24 mouse cellular contexts compared by ENCODE assay signal in genomic region chr17:43097101-43097688, GRCm38 (mm10).
DNase-seq lines count a peak whose midpoint lies in the region; ATAC-seq and TF ChIP-seq lines count a peak whose summit lies in the region.
"Had no signal": no experiment of that assay in that cellular context is flagged by ENCODE, and none has a peak within 500 bp of the region (broad histone marks: within the 10 kb centered on the region; RNA-seq: fewer than 3 reads in every experiment).

No protein-coding gene starts in this region.

- peak; percentile 51 for DNase-seq in kidney, adult 11 months
- no peak for DNase-seq in kidney, postnatal 4 days
- DNase-seq in gastrocnemius, adult 2 months: no peak
- no peak for DNase-seq in testis, postnatal 14 days (ENCODE audit: low spot score)
- DNase-seq: adrenal gland, adult 2 months; adrenal gland, postnatal 14 days; cerebellum, adult 11 months; cerebellum, adult 2 months; cerebellum, adult 9-11 months; cerebellum, postnatal 25 days; gastrocnemius, postnatal 10 days; gastrocnemius, postnatal 36 days had no signal

- no peak overlapping the region for H3K4me2 ChIP-seq in kidney, embryonic 15.5 days
- no peak overlapping the region for H3K4me2 ChIP-seq in kidney, embryonic 14.5 days (replicated peaks; ENCODE audit: low read depth, low read length)
- H3K4me2 ChIP-seq in intestine, embryonic 16.5 days (ENCODE audit: low read depth, low read length): no peak overlapping the region
- H3K4me2 ChIP-seq: embryonic facial prominence, embryonic 12.5 days; embryonic facial prominence, embryonic 15.5 days; forebrain, embryonic 12.5 days; forebrain, embryonic 15.5 days; heart, embryonic 11.5 days; hindbrain, embryonic 13.5 days had no signal

- no peak for TF ChIP-seq CTCF in gastrocnemius, adult 2 months (IDR thresholded peaks at IDR 0.05)

- no peaks in the 10 kb centered on the region; the same call in 1 of the 2 replicates for H3K9me3 ChIP-seq in kidney, embryonic 15.5 days (replicated peaks)
- no peaks in the 10 kb centered on the region; the same call in 1 of the 2 replicates for H3K9me3 ChIP-seq in kidney, embryonic 14.5 days (ENCODE audit: control insufficient read depth, low read length)
- no peaks in the 10 kb centered on the region for H3K9me3 ChIP-seq in intestine, embryonic 16.5 days (ENCODE audit: control insufficient read depth, low read length)
- H3K9me3 ChIP-seq: embryonic facial prominence, embryonic 12.5 days; embryonic facial prominence, embryonic 15.5 days; forebrain, embryonic 12.5 days; forebrain, embryonic 15.5 days; hindbrain, embryonic 10.5 days; hindbrain, embryonic 13.5 days had no signal

- intact Hi-C loops in gastrocnemius, adult 2 months (cut with DNase I): no loop called here

- no peaks in the 10 kb centered on the region for H3K27me3 ChIP-seq in kidney, embryonic 15.5 days
- no peaks in the 10 kb centered on the region for H3K27me3 ChIP-seq in kidney, embryonic 14.5 days (ENCODE audit: control insufficient read depth, insufficient read depth, low read length)
- H3K27me3 ChIP-seq in intestine, embryonic 16.5 days (replicated peaks; ENCODE audit: control insufficient read depth, insufficient read depth, low read length): no peaks in the 10 kb centered on the region
- H3K27me3 ChIP-seq: embryonic facial prominence, embryonic 12.5 days; embryonic facial prominence, embryonic 15.5 days; forebrain, embryonic 12.5 days; forebrain, embryonic 15.5 days; hindbrain, embryonic 13.5 days had no signal

- 0 out of 2 replicates have a peak overlapping the region, but pooled peaks have one; percentile 13 for H3K27ac ChIP-seq in kidney, embryonic 15.5 days
- no peak overlapping the region for H3K27ac ChIP-seq in kidney, embryonic 14.5 days (ENCODE audit: low read depth, low read length)
- no peak overlapping the region for H3K27ac ChIP-seq in intestine, embryonic 16.5 days (ENCODE audit: low read length)
- H3K27ac ChIP-seq in gastrocnemius, adult 2 months: no peak overlapping the region
- H3K27ac ChIP-seq: embryonic facial prominence, embryonic 12.5 days; embryonic facial prominence, embryonic 15.5 days; forebrain, embryonic 12.5 days; forebrain, embryonic 15.5 days; hindbrain, embryonic 10.5 days; hindbrain, embryonic 13.5 days had no signal

- H3K4me1 ChIP-seq in kidney, embryonic 15.5 days: peaks cover 6% of the 10 kb centered on the region; the same call in 1 of the 2 replicates
- no peaks in the 10 kb centered on the region for H3K4me1 ChIP-seq in kidney, embryonic 14.5 days (ENCODE audit: control insufficient read depth, insufficient read depth, low read length)
- H3K4me1 ChIP-seq in intestine, embryonic 16.5 days (ENCODE audit: control insufficient read depth, insufficient read depth, low read length): 0 out of 2 replicates have a peak, but pooled peaks cover 3% of the 10 kb centered on the region
- H3K4me1 ChIP-seq: embryonic facial prominence, embryonic 12.5 days; forebrain, embryonic 12.5 days; forebrain, embryonic 15.5 days; hindbrain, embryonic 10.5 days; hindbrain, embryonic 13.5 days had no signal

- 58% methylated on average over 4 of the region's 4 CpGs for WGBS in kidney, embryonic 15.5 days
- WGBS in kidney, embryonic 14.5 days: 63% methylated on average over 4 of the region's 4 CpGs
- 39% methylated on average over 4 of the region's 4 CpGs for WGBS in intestine, embryonic 16.5 days

- H3K36me3 ChIP-seq in kidney, embryonic 15.5 days: no peaks in the 10 kb centered on the region
- no peaks in the 10 kb centered on the region for H3K36me3 ChIP-seq in kidney, embryonic 14.5 days (ENCODE audit: control insufficient read depth, insufficient read depth, low read length)
- H3K36me3 ChIP-seq in intestine, embryonic 16.5 days (ENCODE audit: control insufficient read depth, insufficient read depth, low read length): no peaks in the 10 kb centered on the region
- H3K36me3 ChIP-seq: embryonic facial prominence, embryonic 12.5 days; embryonic facial prominence, embryonic 15.5 days; forebrain, embryonic 12.5 days; forebrain, embryonic 15.5 days; hindbrain, embryonic 10.5 days; hindbrain, embryonic 13.5 days had no signal

- ATAC-seq in kidney, embryonic 15.5 days (replicated peaks; ENCODE audit: low FRiP score): peak; percentile 56; the same call in 1 of the 2 replicates
- no peak for ATAC-seq in kidney, embryonic 14.5 days (ENCODE audit: low FRiP score, low TSS enrichment)
- 0 out of 2 replicates have a peak, but pooled peaks have one; percentile 42 for ATAC-seq in erythroid progenitor cell, adult 5-6 weeks (replicated peaks; ENCODE audit: low FRiP score, poor library complexity, severe bottlenecking)
- ATAC-seq in intestine, embryonic 16.5 days: peak; percentile 76
- ATAC-seq: CD4-positive, CD25-positive, alpha-beta regulatory T cell, adult 4 months; forebrain, embryonic 15.5 days had no signal

- no peak overlapping the region for H3K4me3 ChIP-seq in kidney, embryonic 15.5 days (replicated peaks)
- no peak overlapping the region for H3K4me3 ChIP-seq in kidney, embryonic 14.5 days (ENCODE audit: low read length)
- H3K4me3 ChIP-seq in intestine, embryonic 16.5 days (ENCODE audit: low read length): no peak overlapping the region
- H3K4me3 ChIP-seq in gastrocnemius, adult 2 months: no peak overlapping the region
- H3K4me3 ChIP-seq: embryonic facial prominence, embryonic 12.5 days; embryonic facial prominence, embryonic 15.5 days; forebrain, embryonic 12.5 days; forebrain, embryonic 15.5 days; hindbrain, embryonic 10.5 days; hindbrain, embryonic 13.5 days had no signal

- no peak overlapping the region for H3K9ac ChIP-seq in kidney, embryonic 15.5 days
- no peak overlapping the region for H3K9ac ChIP-seq in kidney, embryonic 14.5 days (ENCODE audit: low read depth, low read length)
- no peak overlapping the region for H3K9ac ChIP-seq in intestine, embryonic 16.5 days (ENCODE audit: low read depth, low read length)
- H3K9ac ChIP-seq: embryonic facial prominence, embryonic 12.5 days; embryonic facial prominence, embryonic 15.5 days; forebrain, embryonic 12.5 days; forebrain, embryonic 15.5 days; hindbrain, embryonic 13.5 days had no signal
